Mouse (Mus musculus) liver, embryonic 14.5 days (tissue): Measurements from ENCODE around the gene Cpeb4. TPM values are rescaled to one million over a fixed set of nuclear protein-coding genes. Genes with fewer than 3 reads are reported as not detected.

Experiments
- ATAC-seq: fragments of 200-750 bp; cut with Nextera tagmentation; 2 replicates; pipeline ENCODE4 v1.8.0; 2017; ENCODE audit warnings: moderate number of reproducible peaks, mild to moderate bottlenecking, moderate library complexity; ENCODE audit not compliant: insufficient read depth
- DNase-seq, 3 experiments: peaks; one replicate each; pipeline ENCODE4 v3.0.0-alpha.2; 2012 to 2013; ENCODE audit warnings: low read depth in 3 of 3, low spot score in 3 of 3
- H3K27ac ChIP-seq: fragments of 300-500 bp; sonication (generic); 2 replicates; pipeline ENCODE4 v1.5.1; 2014; ENCODE audit warnings: moderate library complexity, mild to moderate bottlenecking, control low read depth, inconsistent platforms
- H3K27me3 ChIP-seq: fragments of 300-500 bp; sonication (generic); 2 replicates; pipeline ENCODE4 v1.6.1; 2014; ENCODE audit warnings: mild to moderate bottlenecking, low read length, moderate library complexity; ENCODE audit not compliant: control insufficient read depth, insufficient read depth
- H3K36me3 ChIP-seq: fragments of 300-500 bp; sonication (generic); replicated peaks from 2 replicates; pipeline ENCODE4 v1.6.1; 2014; ENCODE audit warnings: low read depth; ENCODE audit not compliant: control insufficient read depth, insufficient read depth
- H3K4me1 ChIP-seq, 2 experiments: fragments of 200-500 bp in 1 of 2; fragments of 300-500 bp in 1 of 2; sonication (generic) in 1 of 2; replicated peaks; 2 replicates each; pipeline ENCODE4 v1.6.1; 2012 to 2014; ENCODE audit warnings: antibody characterized with exemption in 1 of 2, inconsistent platforms in 1 of 2, low read length in 1 of 2; ENCODE audit not compliant: control insufficient read depth in 2 of 2, insufficient read depth in 2 of 2
- H3K4me2 ChIP-seq: fragments of 300-500 bp; sonication (generic); 2 replicates; pipeline ENCODE4 v1.6.1; 2014; ENCODE audit warnings: low read depth, mild to moderate bottlenecking, control low read depth, moderate library complexity
- H3K4me3 ChIP-seq, 2 experiments: fragments of 200-500 bp in 1 of 2; fragments of 300-500 bp in 1 of 2; sonication (generic) in 1 of 2; 2 replicates each; pipeline ENCODE4 v1.5.1; 2012 to 2014; ENCODE audit warnings: low read depth in 2 of 2, low read length in 2 of 2, mild to moderate bottlenecking in 2 of 2, control low read depth in 1 of 2, inconsistent platforms in 1 of 2, moderate library complexity in 1 of 2; ENCODE audit not compliant: insufficient read depth in 1 of 2
- H3K9ac ChIP-seq: fragments of 300-500 bp; sonication (generic); replicated peaks from 2 replicates; pipeline ENCODE4 v1.6.1; 2014; ENCODE audit warnings: mild to moderate bottlenecking, control low read depth, moderate library complexity
- H3K9me3 ChIP-seq: fragments of 300-500 bp; sonication (generic); 2 replicates; pipeline ENCODE4 v1.6.1; 2016; ENCODE audit warnings: low read length, mixed read lengths; ENCODE audit not compliant: control insufficient read depth
- CTCF ChIP-seq: IDR thresholded peaks from 2 replicates; pipeline ENCODE4 v1.5.1; 2016; ENCODE audit warnings: antibody characterized with exemption, low read depth, control low read depth
- EP300 ChIP-seq: IDR thresholded peaks from 2 replicates; pipeline ENCODE4 v1.6.1; 2016; ENCODE audit warnings: antibody characterized with exemption, low read depth
- WGBS: fragments of 180-500 bp; shearing (Covaris S2); extraction: QIAGEN DNeasy Blood & Tissue Kit; methylation state at CpG from one replicate; pipeline ENCODE4 v1.1.7; 2014; ENCODE audit not compliant: insufficient replicate concordance; 5-methylcytosine and 5-hydroxymethylcytosine counted together
- polyA plus RNA-seq, 2 experiments: library from polyadenylated mRNA; depleted of rRNA in 1 of 2; stranded (reverse) in 1 of 2; unstranded in 1 of 2; fragments of >200 nt; fragmentation: Nextera tagmentation in 1 of 2; extraction: Ambion mirVana in 1 of 2; gene quantifications; 2 replicates each; pipeline versions ENCODE4 v1.2.1 to v1.2.3; 2012 to 2014

Gene Cpeb4
- polyA plus RNA-seq, 2 experiments = 25.1 to 29.4 TPM

DNA sequence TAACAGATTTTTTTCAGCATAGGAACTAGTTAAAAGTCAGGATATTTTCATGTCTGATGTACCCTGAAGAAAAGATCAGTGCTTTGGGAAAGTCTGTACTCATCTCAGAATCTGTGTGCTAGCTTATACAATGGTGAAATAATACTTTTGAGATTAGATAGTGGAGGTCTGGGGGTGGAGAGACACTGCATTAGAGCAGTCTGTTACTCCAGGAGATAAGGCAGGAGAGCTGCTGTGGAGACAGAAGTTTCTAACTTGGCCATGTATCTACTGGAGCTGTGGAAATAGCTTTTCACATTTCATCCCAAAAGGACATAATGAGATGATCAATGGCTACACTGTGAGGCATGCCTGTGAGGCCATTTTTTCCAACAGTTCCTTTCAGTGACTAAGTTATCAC lies 111.2 kb downstream of the Cpeb4 start:
- Histone ChIP-seq H3K36me3 (no peaks in the 10 kb centered on the region), H3K9me3 (no peaks in the 10 kb centered on the region), H3K9ac (no peak overlapping the region), H3K27me3 (no peaks in the 10 kb centered on the region), H3K4me3 (no peak overlapping the region), H3K4me2 (no peak overlapping the region), H3K27ac (no peak overlapping the region), H3K4me1 (no peaks in the 10 kb centered on the region)
- DNase-seq = no peak
- no peak for TF ChIP-seq EP300
- TF ChIP-seq CTCF = no peak
- no peak for ATAC-seq

- Histone ChIP-seq H3K9me3 (no peaks in the 10 kb centered on the region), H3K4me3 (no peak overlapping the region), H3K27me3 (no peaks in the 10 kb centered on the region), H3K4me2 (no peak overlapping the region), H3K27ac (no peak overlapping the region), H3K9ac (no peak overlapping the region), H3K4me1 (no peaks in the 10 kb centered on the region), H3K36me3 (no peaks in the 10 kb centered on the region)
- WGBS = 13% methylated on average over 2 of the region's 2 CpGs
- DNase-seq (no peak), ATAC-seq (no peak)
- TF ChIP-seq CTCF (no peak), EP300 (no peak)
These were observed 112.8 kb downstream of the Cpeb4 start for GRCm38 (mm10) chr11:31984786-31985185.

Other genes starting within 250 kb of the Cpeb4 start
- gene Bod1, start 200.3 kb upstream of the Cpeb4 start, polyA plus RNA-seq (2012; rRNA removed) = 10.7 and 12.9 TPM in 2 replicates
- gene Bod1, start 200.3 kb upstream of the Cpeb4 start, polyA plus RNA-seq (2014; fragmentation: Nextera tagmentation; extraction: Ambion mirVana) = 11.6 and 12.2 TPM in 2 replicates
- gene 4930524B15Rik, start 93.4 kb downstream of the Cpeb4 start, polyA plus RNA-seq (2012; rRNA removed) = 0.02 TPM in 1 of 2 replicates, not detected in the other
- not detected in 2 replicates for gene 4930524B15Rik, start 93.4 kb downstream of the Cpeb4 start, polyA plus RNA-seq (2014; fragmentation: Nextera tagmentation; extraction: Ambion mirVana)
- 0.09 and 0.82 TPM in 2 replicates for gene Nsg2, start 128.3 kb downstream of the Cpeb4 start, polyA plus RNA-seq (2012; rRNA removed)
- not detected in 2 replicates for gene Nsg2, start 128.3 kb downstream of the Cpeb4 start, polyA plus RNA-seq (2014; fragmentation: Nextera tagmentation; extraction: Ambion mirVana)